Mouse (Mus musculus) midbrain, embryonic 16.5 days (tissue): ENCODE data around the gene Cs. TPM values are rescaled to one million over a fixed set of nuclear protein-coding genes. Genes with fewer than 3 reads are reported as not detected.

ENCODE experiments used
- ATAC-seq: fragments of 200-750 bp; cut with Nextera tagmentation; 2 replicates; pipeline ENCODE4 v1.8.0; 2017; ENCODE audit warnings: moderate TSS enrichment
- H3K27ac ChIP-seq: fragments of 300-500 bp; sonication (generic); 2 replicates; pipeline ENCODE4 v1.5.1; 2014; ENCODE audit warnings: mild to moderate bottlenecking, low read length, mixed read lengths
- H3K27me3 ChIP-seq: fragments of 300-500 bp; sonication (generic); 2 replicates; pipeline ENCODE4 v1.6.1; 2014; ENCODE audit warnings: low read depth, low read length, mixed read lengths; ENCODE audit not compliant: control insufficient read depth, insufficient read depth
- H3K36me3 ChIP-seq: fragments of 300-500 bp; sonication (generic); 2 replicates; pipeline ENCODE4 v1.6.1; 2014; ENCODE audit warnings: mild to moderate bottlenecking, low read length, moderate library complexity, mixed read lengths; ENCODE audit not compliant: control insufficient read depth, insufficient read depth
- H3K4me1 ChIP-seq: fragments of 300-500 bp; sonication (generic); 2 replicates; pipeline ENCODE4 v1.6.1; 2014; ENCODE audit warnings: mild to moderate bottlenecking, low read length, mixed read lengths; ENCODE audit not compliant: control insufficient read depth, insufficient read depth
- H3K4me2 ChIP-seq: fragments of 300-500 bp; sonication (generic); 2 replicates; pipeline ENCODE4 v1.6.1; 2014; ENCODE audit warnings: mild to moderate bottlenecking, low read length, mixed read lengths
- H3K4me3 ChIP-seq: fragments of 300-500 bp; sonication (generic); 2 replicates; pipeline ENCODE4 v1.5.1; 2014; ENCODE audit warnings: low read depth, mild to moderate bottlenecking, low read length, moderate library complexity, mixed read lengths
- H3K9ac ChIP-seq: fragments of 300-500 bp; sonication (generic); 2 replicates; pipeline ENCODE4 v1.6.1; 2014; ENCODE audit warnings: low read depth, low read length, mixed read lengths
- H3K9me3 ChIP-seq: fragments of 300-500 bp; sonication (generic); replicated peaks from 2 replicates; pipeline ENCODE4 v1.6.1; 2014; ENCODE audit warnings: mild to moderate bottlenecking, low read length, mixed read lengths; ENCODE audit not compliant: control insufficient read depth, poor library complexity, severe bottlenecking
- WGBS: fragments of 180-500 bp; shearing (Covaris S2); extraction: QIAGEN DNeasy Blood & Tissue Kit; methylation state at CpG from one replicate; pipeline ENCODE4 v1.1.7; 2014; 5-methylcytosine and 5-hydroxymethylcytosine counted together
- polyA plus RNA-seq: library from polyadenylated mRNA; unstranded; fragments of >200 nt; fragmentation: Nextera tagmentation; extraction: Ambion mirVana; gene quantifications from 2 replicates; pipeline ENCODE4 v1.2.1, GENCODE M21; 2015

The Cs gene
- polyA plus RNA-seq, 1 experiment from 2014 or later, result 265 TPM

- WGBS, result 86% methylated on average over 12 of the region's 12 CpGs
- H3K4me3 ChIP-seq, result no peak overlapping the region
These were observed 52.8 kb downstream of the Cs start for GRCm38 (mm10) chr10:128390366-128390765.

GRCm38 (mm10) chr10:128391850-128392249 is 54.3 kb downstream of the Cs start:
- Histone ChIP-seq H3K4me2 (no peak overlapping the region), H3K27me3 (no peaks in the 10 kb centered on the region), H3K4me1 (no peaks in the 10 kb centered on the region), H3K9ac (no peak overlapping the region), H3K36me3 (peaks cover 33% of the 10 kb centered on the region), H3K4me3 (no peak overlapping the region), H3K27ac (no peak overlapping the region), H3K9me3 (no peaks in the 10 kb centered on the region)
- WGBS, result 80% methylated on average over 6 of the region's 6 CpGs
- no peak for ATAC-seq

More at GRCm38 (mm10) chr10:128390366-128390765, 52.8 kb downstream of the Cs start:
- Histone ChIP-seq H3K9ac (no peak overlapping the region), H3K4me2 (no peak overlapping the region), H3K9me3 (no peaks in the 10 kb centered on the region), H3K36me3 (peaks cover 37% of the 10 kb centered on the region), H3K4me1 (no peaks in the 10 kb centered on the region), H3K27ac (no peak overlapping the region), H3K27me3 (no peaks in the 10 kb centered on the region)
- no peak for ATAC-seq

- no peak overlapping the region for H3K4me2 ChIP-seq
- no peak overlapping the region for H3K9ac ChIP-seq
- no peak overlapping the region for H3K4me3 ChIP-seq
- no peak overlapping the region for H3K27ac ChIP-seq
- H3K36me3 ChIP-seq, result peaks cover 5% of the 10 kb centered on the region; the same call in 1 of the 2 replicates
- ATAC-seq, result no peak
- H3K4me1 ChIP-seq, result no peaks in the 10 kb centered on the region
- H3K9me3 ChIP-seq, result no peaks in the 10 kb centered on the region
- no peaks in the 10 kb centered on the region for H3K27me3 ChIP-seq
- WGBS, result 60% methylated on average over 11 of the region's 11 CpGs
These were observed 58.6 kb downstream of the Cs start for GRCm38 (mm10) chr10:128396017-128396673.

- Histone ChIP-seq H3K27ac (no peak overlapping the region), H3K4me3 (no peak overlapping the region), H3K36me3 (peaks cover 2% of the 10 kb centered on the region; the same call in 1 of the 2 replicates), H3K4me1 (no peaks in the 10 kb centered on the region), H3K27me3 (no peaks in the 10 kb centered on the region), H3K4me2 (no peak overlapping the region), H3K9me3 (no peaks in the 10 kb centered on the region), H3K9ac (no peak overlapping the region)
- ATAC-seq, result no peak
- 75% methylated on average over 10 of the region's 10 CpGs for WGBS
These were observed 59.3 kb downstream of the Cs start for GRCm38 (mm10) chr10:128396716-128397264.

- Histone ChIP-seq H3K9ac (no peak overlapping the region), H3K4me2 (no peak overlapping the region), H3K36me3 (peaks cover 2% of the 10 kb centered on the region; the same call in 1 of the 2 replicates), H3K9me3 (no peaks in the 10 kb centered on the region), H3K27ac (no peak overlapping the region), H3K4me1 (no peaks in the 10 kb centered on the region), H3K27me3 (no peaks in the 10 kb centered on the region), H3K4me3 (no peak overlapping the region)
- no peak for ATAC-seq
- 69% methylated on average over 7 of the region's 7 CpGs for WGBS
These were observed 59.9 kb downstream of the Cs start for GRCm38 (mm10) chr10:128397466-128397865.

GRCm38 (mm10) chr10:128400338-128400737 is 62.8 kb downstream of the Cs start:
- no peaks in the 10 kb centered on the region for H3K4me1 ChIP-seq
- H3K27me3 ChIP-seq, result no peaks in the 10 kb centered on the region
- no peak overlapping the region for H3K4me2 ChIP-seq
- no peaks in the 10 kb centered on the region; the same call in 1 of the 2 replicates for H3K36me3 ChIP-seq
- ATAC-seq, result no peak
- H3K4me3 ChIP-seq, result no peak overlapping the region
- WGBS, result 37% methylated on average over 5 of the region's 5 CpGs
- H3K9me3 ChIP-seq, result no peaks in the 10 kb centered on the region
- H3K27ac ChIP-seq, result no peak overlapping the region
- H3K9ac ChIP-seq, result no peak overlapping the region

GRCm38 (mm10) chr10:128401056-128401455 is 63.5 kb downstream of the Cs start, which contains the start of gene Slc39a5:
Gene Slc39a5, minus strand, starts transcription at chr10:128401229.
- Histone ChIP-seq H3K4me2 (no peak within 1 kb of the TSS), H3K9ac (no peak within 1 kb of the TSS), H3K27me3 (no peaks in the 10 kb centered on the region), H3K36me3 (peaks cover 4% of the 10 kb centered on the region; the same call in 1 of the 2 replicates), H3K27ac (no peak within 1 kb of the TSS), H3K9me3 (no peaks in the 10 kb centered on the region), H3K4me3 (no peak within 1 kb of the TSS), H3K4me1 (no peaks in the 10 kb centered on the region)
- 7% methylated on average over 2 of the region's 2 CpGs for WGBS
- ATAC-seq, result no peak

GRCm38 (mm10) chr10:128401638-128402037 is 64.1 kb downstream of the Cs start:
- Histone ChIP-seq H3K4me3 (no peak overlapping the region), H3K27me3 (no peaks in the 10 kb centered on the region), H3K9ac (no peak overlapping the region), H3K36me3 (peaks cover 4% of the 10 kb centered on the region; the same call in 1 of the 2 replicates), H3K4me2 (no peak overlapping the region), H3K9me3 (no peaks in the 10 kb centered on the region), H3K4me1 (no peaks in the 10 kb centered on the region), H3K27ac (no peak overlapping the region)
- ATAC-seq, result no peak
- WGBS, result 77% methylated on average over 9 of the region's 9 CpGs

- WGBS, result 88% methylated on average over 7 of the region's 7 CpGs
- Histone ChIP-seq H3K27me3 (no peaks in the 10 kb centered on the region), H3K9me3 (no peaks in the 10 kb centered on the region), H3K27ac (no peak overlapping the region), H3K4me2 (no peak overlapping the region), H3K36me3 (peaks cover 4% of the 10 kb centered on the region; the same call in 1 of the 2 replicates), H3K9ac (no peak overlapping the region), H3K4me3 (no peak overlapping the region), H3K4me1 (peaks cover 12% of the 10 kb centered on the region)
- ATAC-seq, result no peak
These were observed 66.4 kb downstream of the Cs start for GRCm38 (mm10) chr10:128403931-128404330.
